Mouse (Mus musculus) midbrain, postnatal 0 days (tissue): ENCODE measurements around the gene Ugt3a2. TPM values are rescaled to one million over a fixed set of nuclear protein-coding genes. Genes with fewer than 3 reads are reported as not detected.

Source experiments
- ATAC-seq: fragments of 200-750 bp; cut with Nextera tagmentation; 2 replicates; pipeline ENCODE4 v1.8.0; 2017; ENCODE audit warnings: moderate number of reproducible peaks, mild to moderate bottlenecking, moderate TSS enrichment, moderate library complexity; ENCODE audit not compliant: low FRiP score
- DNase-seq: peaks from one replicate; pipeline ENCODE4 v3.0.0-alpha.2; 2015; ENCODE audit warnings: low spot score
- H3K27ac ChIP-seq: fragments of 300-500 bp; sonication (generic); 2 replicates; pipeline ENCODE4 v1.5.1; 2014; ENCODE audit warnings: low read depth, mild to moderate bottlenecking, low read length, mixed read lengths
- H3K27me3 ChIP-seq: fragments of 300-500 bp; sonication (generic); 2 replicates; pipeline ENCODE4 v1.6.1; 2014; ENCODE audit warnings: low read length, control low read depth, mixed read lengths; ENCODE audit not compliant: insufficient read depth
- H3K36me3 ChIP-seq: fragments of 300-500 bp; sonication (generic); 2 replicates; pipeline ENCODE4 v1.6.1; 2014; ENCODE audit warnings: low read length, control low read depth, mixed read lengths; ENCODE audit not compliant: insufficient read depth
- H3K4me1 ChIP-seq: fragments of 300-500 bp; sonication (generic); 2 replicates; pipeline ENCODE4 v1.6.1; 2014; ENCODE audit warnings: mild to moderate bottlenecking, control low read depth, antibody characterized with exemption, low read length, mixed read lengths; ENCODE audit not compliant: insufficient read depth
- H3K4me2 ChIP-seq: fragments of 300-500 bp; sonication (generic); 2 replicates; pipeline ENCODE4 v1.6.1; 2014; ENCODE audit warnings: low read depth, mild to moderate bottlenecking, low read length, mixed read lengths; ENCODE audit not compliant: poor library complexity, severe bottlenecking
- H3K4me3 ChIP-seq: fragments of 300-500 bp; sonication (generic); 2 replicates; pipeline ENCODE4 v1.5.1; 2014; ENCODE audit warnings: low read depth, mild to moderate bottlenecking, low read length, moderate library complexity
- H3K9ac ChIP-seq: fragments of 300-500 bp; sonication (generic); replicated peaks from 2 replicates; pipeline ENCODE4 v1.6.1; 2014; ENCODE audit warnings: mild to moderate bottlenecking, low read length, moderate library complexity, mixed read lengths; ENCODE audit not compliant: poor library complexity, severe bottlenecking
- H3K9me3 ChIP-seq: fragments of 300-500 bp; sonication (generic); 2 replicates; pipeline ENCODE4 v1.6.1; 2016; ENCODE audit warnings: low read length, control low read depth
- CTCF ChIP-seq: IDR thresholded peaks from 2 replicates; pipeline ENCODE4 v1.5.1; 2016; ENCODE audit warnings: antibody characterized with exemption, mild to moderate bottlenecking
- WGBS: fragments of 180-500 bp; shearing (Covaris S2); extraction: QIAGEN DNeasy Blood & Tissue Kit; methylation state at CpG from one replicate; pipeline ENCODE4 v1.1.7; 2014; 5-methylcytosine and 5-hydroxymethylcytosine counted together
- polyA plus RNA-seq: library from polyadenylated mRNA; unstranded; fragments of >200 nt; fragmentation: Nextera tagmentation; extraction: Ambion mirVana; gene quantifications from 2 replicates; pipeline ENCODE4 v1.2.1, GENCODE M21; 2015
- total RNA-seq: library from RNA; depleted of rRNA; stranded (reverse); fragments of >200 nt; gene quantifications from 2 replicates; pipeline ENCODE4 v1.2.3, GENCODE M21; 2014; rRNA removed

Ugt3a2 gene
- total RNA-seq (not detected in 2 replicates), polyA plus RNA-seq (not detected in 2 replicates)

DNA sequence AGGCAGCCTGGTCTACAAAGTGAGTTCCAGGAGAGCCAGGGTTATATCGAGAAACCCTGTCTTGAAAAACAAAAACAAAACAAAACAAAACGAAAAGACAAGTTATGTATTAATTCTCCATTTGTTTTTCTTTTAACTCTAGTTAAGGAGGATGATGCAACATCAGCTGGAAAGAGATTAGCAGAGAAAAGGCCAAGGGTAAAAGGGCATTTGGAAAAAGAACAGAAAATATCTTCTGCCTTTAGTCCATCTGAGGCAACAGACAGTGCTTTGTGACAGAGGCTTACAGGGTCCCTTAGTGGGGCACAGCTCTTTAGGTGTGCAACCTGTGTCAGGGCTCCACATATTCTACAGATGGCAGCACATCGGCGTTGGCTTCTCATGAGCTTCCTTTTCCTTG, at the start of gene Ugt3a2:
Ugt3a2 (plus strand) TSS at position 210 of the 400 bp plus-strand sequence.
- DNase-seq = no peak
- no peak within 1 kb of the TSS for H3K4me3 ChIP-seq
- no peaks in the 10 kb centered on the region for H3K4me1 ChIP-seq
- no peak for TF ChIP-seq CTCF
- H3K9ac ChIP-seq = no peak within 1 kb of the TSS
- H3K27me3 ChIP-seq = no peaks in the 10 kb centered on the region
- ATAC-seq = no peak
- no peak within 1 kb of the TSS for H3K27ac ChIP-seq
- no peak within 1 kb of the TSS for H3K4me2 ChIP-seq
- 89% methylated on average over 4 of the region's 4 CpGs for WGBS
- no peaks in the 10 kb centered on the region for H3K36me3 ChIP-seq
- no peaks in the 10 kb centered on the region for H3K9me3 ChIP-seq

DNA sequence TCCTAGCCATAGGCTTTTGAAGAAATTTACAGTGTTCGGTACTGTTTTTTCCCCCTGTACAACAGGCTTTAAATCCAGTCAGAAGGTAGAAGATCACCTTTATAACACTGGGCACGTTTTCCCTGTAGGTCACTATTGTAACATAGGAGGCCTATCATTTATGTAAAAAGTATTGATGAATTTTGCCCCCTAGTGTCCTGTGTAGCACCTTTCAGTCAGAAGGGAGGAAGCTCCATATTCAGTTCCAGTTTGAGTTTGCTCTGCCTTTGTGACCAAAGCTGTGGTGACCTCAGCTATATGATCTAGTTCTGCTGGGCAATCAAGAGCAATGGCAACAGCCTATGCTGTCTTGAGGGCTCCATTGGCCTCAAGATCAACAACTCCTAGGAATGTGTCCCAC, 45.7 kb upstream of the Ugt3a2 start:
- no peak overlapping the region for H3K9ac ChIP-seq
- H3K36me3 ChIP-seq = no peaks in the 10 kb centered on the region
- no peak overlapping the region for H3K4me2 ChIP-seq
- 64% methylated on average over 2 of the region's 2 CpGs for WGBS
- TF ChIP-seq CTCF = no peak
- no peaks in the 10 kb centered on the region for H3K9me3 ChIP-seq
- DNase-seq = no peak
- H3K4me3 ChIP-seq = no peak overlapping the region
- no peak overlapping the region for H3K27ac ChIP-seq
- no peak for ATAC-seq
- no peaks in the 10 kb centered on the region for H3K27me3 ChIP-seq
- no peaks in the 10 kb centered on the region for H3K4me1 ChIP-seq

DNA sequence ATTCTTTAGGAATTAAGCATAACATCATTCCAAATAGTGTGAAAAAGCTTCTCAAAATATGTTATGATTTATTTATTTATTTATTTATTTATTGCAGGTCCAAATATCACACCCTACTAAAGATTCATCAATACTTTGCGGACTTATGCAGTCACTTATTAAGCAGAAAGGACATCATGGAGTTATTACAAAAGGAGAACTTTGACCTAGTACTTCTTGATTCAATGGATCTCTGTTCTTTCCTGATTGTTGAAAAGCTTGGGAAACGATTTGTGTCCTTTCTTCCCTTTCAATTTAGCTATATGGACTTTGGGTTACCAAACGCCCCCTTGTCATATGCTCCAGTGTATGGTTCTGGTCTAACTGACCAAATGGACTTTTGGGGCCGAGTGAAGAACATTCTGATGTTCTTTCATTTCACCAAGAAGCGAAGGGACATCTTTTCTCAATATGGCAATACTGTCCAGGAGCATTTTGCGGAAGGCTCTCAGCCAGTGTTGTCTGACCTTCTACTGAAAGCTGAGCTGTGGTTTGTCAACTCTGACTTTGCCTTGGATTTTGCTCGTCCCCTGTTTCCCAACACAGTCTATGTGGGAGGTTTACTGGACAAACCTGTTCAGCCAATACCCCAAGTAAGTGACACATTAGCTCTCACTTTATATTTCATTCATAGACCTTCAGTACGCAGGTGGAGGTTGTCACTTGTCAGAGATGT, 29.2 kb upstream of the Ugt3a2 start:
- Histone ChIP-seq H3K27ac (no peak overlapping the region), H3K4me2 (no peak overlapping the region), H3K9ac (no peak overlapping the region), H3K36me3 (no peaks in the 10 kb centered on the region), H3K27me3 (no peaks in the 10 kb centered on the region), H3K9me3 (no peaks in the 10 kb centered on the region), H3K4me1 (no peaks in the 10 kb centered on the region), H3K4me3 (no peak overlapping the region)
- DNase-seq = no peak
- ATAC-seq = no peak
- no peak for TF ChIP-seq CTCF
- 85% methylated on average over 8 of the region's 8 CpGs for WGBS

DNA sequence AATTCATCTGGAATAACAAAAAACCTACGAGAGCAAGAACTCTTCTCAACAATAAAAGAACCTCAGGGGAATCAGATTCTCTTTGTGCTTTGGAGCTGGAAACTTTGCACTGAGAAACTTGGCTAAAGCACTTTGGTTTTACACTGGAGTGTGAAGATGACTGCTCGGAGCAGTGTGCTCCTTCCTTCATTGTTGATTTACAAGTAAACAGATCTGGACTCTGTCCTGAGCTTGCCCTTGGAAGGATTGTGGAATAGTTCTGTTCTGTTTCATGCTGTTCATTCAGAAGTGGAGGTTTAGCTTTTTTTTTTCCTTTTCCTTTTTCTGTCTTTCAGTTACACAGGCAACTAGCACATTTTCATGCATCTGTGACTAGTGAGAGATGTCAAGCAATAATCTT, 754 bp upstream of the Ugt3a2 start:
- Histone ChIP-seq H3K9ac (no peak overlapping the region), H3K27ac (no peak overlapping the region), H3K9me3 (no peaks in the 10 kb centered on the region), H3K4me1 (no peaks in the 10 kb centered on the region), H3K27me3 (no peaks in the 10 kb centered on the region), H3K36me3 (no peaks in the 10 kb centered on the region), H3K4me3 (no peak overlapping the region), H3K4me2 (no peak overlapping the region)
- ATAC-seq = no peak
- WGBS = 81% methylated on average over 2 of the region's 2 CpGs
- TF ChIP-seq CTCF = no peak
- no peak for DNase-seq

DNA sequence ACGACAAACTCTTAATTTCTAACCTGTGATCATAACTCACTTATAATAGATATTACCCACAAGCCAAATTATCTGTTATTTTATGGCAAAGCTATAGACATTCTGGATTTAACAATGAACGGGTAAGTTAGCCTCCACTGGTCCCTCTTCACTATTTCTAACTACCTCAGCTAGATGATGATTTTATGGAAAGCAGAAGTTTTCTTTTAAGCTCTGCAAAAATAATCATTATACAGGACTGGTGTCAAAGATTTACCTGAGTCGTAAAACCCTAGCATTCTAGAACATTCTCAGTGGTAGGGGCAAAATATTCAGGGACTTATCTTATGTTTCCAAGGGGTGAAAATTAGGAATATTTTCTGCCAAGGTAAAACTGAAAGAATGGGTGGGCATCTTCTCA, 1.3 kb downstream of the Ugt3a2 start:
- Histone ChIP-seq H3K27ac (no peak overlapping the region), H3K27me3 (no peaks in the 10 kb centered on the region), H3K4me2 (no peak overlapping the region), H3K4me1 (no peaks in the 10 kb centered on the region), H3K9me3 (no peaks in the 10 kb centered on the region), H3K4me3 (no peak overlapping the region), H3K36me3 (no peaks in the 10 kb centered on the region), H3K9ac (no peak overlapping the region)
- ATAC-seq (no peak), DNase-seq (no peak)
- no peak for TF ChIP-seq CTCF
- WGBS = 84% methylated on average over 3 of the region's 3 CpGs

DNA sequence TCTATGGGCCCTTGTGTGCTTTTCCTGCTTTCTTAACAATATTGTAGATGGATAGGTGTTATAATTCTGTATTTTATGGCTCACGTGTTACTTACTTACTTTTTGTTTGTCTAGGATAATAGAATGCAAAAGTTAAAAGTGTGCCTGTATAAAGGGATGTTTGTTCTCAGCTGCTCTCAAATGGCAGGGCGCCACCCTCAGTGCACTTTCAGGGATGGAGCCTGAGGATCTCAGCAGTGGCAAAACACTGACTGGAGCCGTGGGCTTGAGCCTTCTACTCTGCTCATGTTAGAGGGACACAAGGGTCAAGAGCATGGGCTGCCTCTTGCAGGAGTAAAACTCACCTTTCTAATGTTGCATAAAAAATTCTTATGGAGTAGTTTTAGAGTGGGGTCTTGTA, 1.7 kb downstream of the Ugt3a2 start:
- no peaks in the 10 kb centered on the region for H3K9me3 ChIP-seq
- ATAC-seq = no peak
- H3K27me3 ChIP-seq = no peaks in the 10 kb centered on the region
- H3K27ac ChIP-seq = no peak overlapping the region
- H3K9ac ChIP-seq = no peak overlapping the region
- DNase-seq = no peak
- no peak overlapping the region for H3K4me2 ChIP-seq
- TF ChIP-seq CTCF = no peak
- 65% methylated on average over 3 of the region's 3 CpGs for whole genome bisulfite sequencing
- no peaks in the 10 kb centered on the region for H3K36me3 ChIP-seq
- no peaks in the 10 kb centered on the region for H3K4me1 ChIP-seq
- no peak overlapping the region for H3K4me3 ChIP-seq
